Mouse (Mus musculus): ENCODE data around the gene Cryzl1. TPM values are rescaled to one million over a fixed set of nuclear protein-coding genes. Genes with fewer than 3 reads are reported as not detected.
A peak's percentile ranks its signal among the peaks of the same experiment; 100 is the strongest.

The Cryzl1 gene
- polyA plus RNA-seq, 1 experiment from 2014 or later: 73.6 TPM

- H3K36me3 ChIP-seq (ENCODE audit: control insufficient read depth, insufficient read depth, low read length): no peaks in the 10 kb centered on the region
- no peak overlapping the region for H3K4me2 ChIP-seq (ENCODE audit: low read depth, low read length, severe bottlenecking)
- no peak for DNase-seq (ENCODE audit: low spot score)
- ATAC-seq (replicated peaks; ENCODE audit: low FRiP score): no peak
- 72% methylated on average over 5 of the region's 5 CpGs for WGBS
- no peak overlapping the region for H3K9ac ChIP-seq (ENCODE audit: low read length)
- no peak overlapping the region for H3K4me3 ChIP-seq (ENCODE audit: low read depth, low read length)
- H3K27ac ChIP-seq (ENCODE audit: low read depth, low read length): no peak overlapping the region
- H3K9me3 ChIP-seq (ENCODE audit: control insufficient read depth, low read length): no peaks in the 10 kb centered on the region
- peaks cover 1% of the 10 kb centered on the region; the same call in 1 of the 2 replicates for H3K4me1 ChIP-seq (replicated peaks; ENCODE audit: control insufficient read depth, insufficient read depth, low read length)
- no peaks in the 10 kb centered on the region for H3K27me3 ChIP-seq (ENCODE audit: control insufficient read depth, insufficient read depth, low read length)
Observed at GRCm38 (mm10) chr16:91734771-91735170, 6.0 kb upstream of the Cryzl1 start.

- Histone ChIP-seq H3K9ac (ENCODE audit: low read length) (no peak overlapping the region), H3K27ac (ENCODE audit: low read depth, low read length) (no peak overlapping the region), H3K4me2 (ENCODE audit: low read depth, low read length, severe bottlenecking) (no peak overlapping the region), H3K9me3 (ENCODE audit: control insufficient read depth, low read length) (no peaks in the 10 kb centered on the region), H3K27me3 (ENCODE audit: control insufficient read depth, insufficient read depth, low read length) (no peaks in the 10 kb centered on the region), H3K4me3 (ENCODE audit: low read depth, low read length) (no peak overlapping the region), H3K4me1 (replicated peaks; ENCODE audit: control insufficient read depth, insufficient read depth, low read length) (peaks cover 1% of the 10 kb centered on the region; the same call in 1 of the 2 replicates), H3K36me3 (ENCODE audit: control insufficient read depth, insufficient read depth, low read length) (no peaks in the 10 kb centered on the region)
- 86% methylated on average over 2 of the region's 2 CpGs for WGBS
- DNase-seq (ENCODE audit: low spot score): no peak
- ATAC-seq (replicated peaks; ENCODE audit: low FRiP score): no peak
Observed at GRCm38 (mm10) chr16:91732816-91733215, 4.0 kb upstream of the Cryzl1 start.

GRCm38 (mm10) chr16:91730446-91730845, 1.7 kb upstream of the Cryzl1 start:
- Histone ChIP-seq H3K9ac (ENCODE audit: low read length) (peak overlapping the region; percentile 91), H3K36me3 (ENCODE audit: control insufficient read depth, insufficient read depth, low read length) (no peaks in the 10 kb centered on the region), H3K9me3 (ENCODE audit: control insufficient read depth, low read length) (no peaks in the 10 kb centered on the region), H3K27me3 (ENCODE audit: control insufficient read depth, insufficient read depth, low read length) (no peaks in the 10 kb centered on the region), H3K4me2 (ENCODE audit: low read depth, low read length, severe bottlenecking) (peak overlapping the region; percentile 63), H3K4me1 (replicated peaks; ENCODE audit: control insufficient read depth, insufficient read depth, low read length) (peaks cover 6% of the 10 kb centered on the region), H3K27ac (ENCODE audit: low read depth, low read length) (peak overlapping the region; percentile 92; the same call in 1 of the 2 replicates), H3K4me3 (ENCODE audit: low read depth, low read length) (peak overlapping the region; percentile 94)
- DNase-seq (ENCODE audit: low spot score) (no peak), ATAC-seq (replicated peaks; ENCODE audit: low FRiP score) (no peak)
- WGBS: 0% methylated on average over 11 of the region's 11 CpGs

- peak overlapping the region; percentile 92 for H3K27ac ChIP-seq (ENCODE audit: low read depth, low read length)
- H3K4me2 ChIP-seq (ENCODE audit: low read depth, low read length, severe bottlenecking): peak overlapping the region; percentile 63
- peaks cover 6% of the 10 kb centered on the region for H3K4me1 ChIP-seq (replicated peaks; ENCODE audit: control insufficient read depth, insufficient read depth, low read length)
- ATAC-seq (replicated peaks; ENCODE audit: low FRiP score): peak; percentile 0; the same call in 1 of the 2 replicates
- no peaks in the 10 kb centered on the region for H3K27me3 ChIP-seq (ENCODE audit: control insufficient read depth, insufficient read depth, low read length)
- peak overlapping the region; percentile 94 for H3K4me3 ChIP-seq (ENCODE audit: low read depth, low read length)
- WGBS: 1% methylated on average over 38 of the region's 44 CpGs
- no peaks in the 10 kb centered on the region for H3K9me3 ChIP-seq (ENCODE audit: control insufficient read depth, low read length)
- DNase-seq (ENCODE audit: low spot score): peak; percentile 78
- H3K36me3 ChIP-seq (ENCODE audit: control insufficient read depth, insufficient read depth, low read length): no peaks in the 10 kb centered on the region
- H3K9ac ChIP-seq (ENCODE audit: low read length): peak overlapping the region; percentile 91
Observed at GRCm38 (mm10) chr16:91729821-91730441, 1.2 kb upstream of the Cryzl1 start.

- H3K36me3 ChIP-seq (ENCODE audit: control insufficient read depth, insufficient read depth, low read length): no peaks in the 10 kb centered on the region
- H3K9me3 ChIP-seq (ENCODE audit: control insufficient read depth, low read length): no peaks in the 10 kb centered on the region
- H3K4me1 ChIP-seq (replicated peaks; ENCODE audit: control insufficient read depth, insufficient read depth, low read length): peaks cover 6% of the 10 kb centered on the region; the same call in 1 of the 2 replicates
- peak within 1 kb of the TSS; percentile 81 for H3K4me2 ChIP-seq (ENCODE audit: low read depth, low read length, severe bottlenecking)
- peak within 1 kb of the TSS; percentile 91 for H3K9ac ChIP-seq (ENCODE audit: low read length)
- peak; percentile 93 for ATAC-seq (replicated peaks; ENCODE audit: low FRiP score)
- WGBS: 0% methylated on average over 33 of the region's 33 CpGs
- peak within 1 kb of the TSS; percentile 94 for H3K4me3 ChIP-seq (ENCODE audit: low read depth, low read length)
- peak; percentile 99 for DNase-seq (ENCODE audit: low spot score)
- H3K27ac ChIP-seq (ENCODE audit: low read depth, low read length): peak within 1 kb of the TSS; percentile 92
- H3K27me3 ChIP-seq (ENCODE audit: control insufficient read depth, insufficient read depth, low read length): no peaks in the 10 kb centered on the region
Observed at GRCm38 (mm10) chr16:91729066-91729482, 299 bp upstream of the Cryzl1 start, which contains the start of gene Itsn1. Gene Itsn1, plus strand, starts transcription at chr16:91729281.

GRCm38 (mm10) chr16:91727433-91727832, 1.3 kb downstream of the Cryzl1 start:
- peak overlapping the region; percentile 68; the same call in 1 of the 2 replicates for H3K9ac ChIP-seq (ENCODE audit: low read length)
- H3K4me2 ChIP-seq (ENCODE audit: low read depth, low read length, severe bottlenecking): peak overlapping the region; percentile 81
- ATAC-seq (replicated peaks; ENCODE audit: low FRiP score): no peak
- peaks cover 6% of the 10 kb centered on the region; the same call in 1 of the 2 replicates for H3K4me1 ChIP-seq (replicated peaks; ENCODE audit: control insufficient read depth, insufficient read depth, low read length)
- H3K4me3 ChIP-seq (ENCODE audit: low read depth, low read length): peak overlapping the region; percentile 94
- H3K9me3 ChIP-seq (ENCODE audit: control insufficient read depth, low read length): no peaks in the 10 kb centered on the region
- no peaks in the 10 kb centered on the region for H3K36me3 ChIP-seq (ENCODE audit: control insufficient read depth, insufficient read depth, low read length)
- H3K27ac ChIP-seq (ENCODE audit: low read depth, low read length): no peak overlapping the region
- WGBS: 90% methylated on average over 15 of the region's 15 CpGs
- H3K27me3 ChIP-seq (ENCODE audit: control insufficient read depth, insufficient read depth, low read length): no peaks in the 10 kb centered on the region
- no peak for DNase-seq (ENCODE audit: low spot score)

- DNase-seq (ENCODE audit: low spot score) (peak; percentile 68), ATAC-seq (replicated peaks; ENCODE audit: low FRiP score) (no peak)
- 36% methylated on average over 3 of the region's 3 CpGs for WGBS
- Histone ChIP-seq H3K4me1 (replicated peaks; ENCODE audit: control insufficient read depth, insufficient read depth, low read length) (peaks cover 4% of the 10 kb centered on the region; the same call in 1 of the 2 replicates), H3K4me3 (ENCODE audit: low read depth, low read length) (no peak overlapping the region), H3K4me2 (ENCODE audit: low read depth, low read length, severe bottlenecking) (no peak overlapping the region), H3K27me3 (ENCODE audit: control insufficient read depth, insufficient read depth, low read length) (no peaks in the 10 kb centered on the region), H3K9me3 (ENCODE audit: control insufficient read depth, low read length) (no peaks in the 10 kb centered on the region), H3K27ac (ENCODE audit: low read depth, low read length) (no peak overlapping the region), H3K36me3 (ENCODE audit: control insufficient read depth, insufficient read depth, low read length) (no peaks in the 10 kb centered on the region; the same call in 1 of the 2 replicates), H3K9ac (ENCODE audit: low read length) (no peak overlapping the region)
Observed at GRCm38 (mm10) chr16:91724247-91724646, 4.5 kb downstream of the Cryzl1 start.

- H3K9me3 ChIP-seq (ENCODE audit: control insufficient read depth, low read length): no peaks in the 10 kb centered on the region
- H3K4me1 ChIP-seq (replicated peaks; ENCODE audit: control insufficient read depth, insufficient read depth, low read length): no peaks in the 10 kb centered on the region
- H3K4me2 ChIP-seq (ENCODE audit: low read depth, low read length, severe bottlenecking): no peak overlapping the region
- no peak overlapping the region for H3K9ac ChIP-seq (ENCODE audit: low read length)
- WGBS: 90% methylated on average over 4 of the region's 4 CpGs
- no peak for ATAC-seq (replicated peaks; ENCODE audit: low FRiP score)
- no peak for DNase-seq (ENCODE audit: low spot score)
- 0 out of 2 replicates have a peak overlapping the region, but pooled peaks have one; percentile 41 for H3K27ac ChIP-seq (ENCODE audit: low read depth, low read length)
- H3K4me3 ChIP-seq (ENCODE audit: low read depth, low read length): no peak overlapping the region
- no peaks in the 10 kb centered on the region; the same call in 1 of the 2 replicates for H3K36me3 ChIP-seq (ENCODE audit: control insufficient read depth, insufficient read depth, low read length)
- H3K27me3 ChIP-seq (ENCODE audit: control insufficient read depth, insufficient read depth, low read length): no peaks in the 10 kb centered on the region
Observed at GRCm38 (mm10) chr16:91717399-91717798, 11.4 kb downstream of the Cryzl1 start.
